Mouse (Mus musculus) heart, postnatal 0 days (tissue): ENCODE results near the gene Mrpl52.

Experiments used
- CTCF ChIP-seq: IDR thresholded peaks from 2 replicates; pipeline ENCODE4 v1.5.1; 2016; ENCODE audit warnings: antibody characterized with exemption, control low read depth, low read depth
- EP300 ChIP-seq: IDR thresholded peaks from 2 replicates; pipeline ENCODE4 v1.6.1; 2016; ENCODE audit warnings: antibody characterized with exemption, low read depth

GRCm38 (mm10) chr14:54439610-54440009 lies 12.9 kb downstream of the Mrpl52 start:
- no peak for TF ChIP-seq CTCF
- no peak for TF ChIP-seq EP300
